Mouse (Mus musculus) megakaryocyte, embryonic 14.5 days (primary cell): ENCODE data around the gene Mad1l1. TPM values are rescaled to one million over a fixed set of nuclear protein-coding genes. Genes with fewer than 3 reads are reported as not detected.
A peak's percentile ranks its signal among the peaks of the same experiment; 100 is the strongest.

Experiments
- H3K27me3 ChIP-seq: replicated peaks from 2 replicates; pipeline ENCODE3; 2012; ENCODE audit warnings: inconsistent platforms
- H3K36me3 ChIP-seq: replicated peaks from 2 replicates; pipeline ENCODE3; 2012; ENCODE audit warnings: low read length, inconsistent platforms, mixed read lengths
- H3K4me1 ChIP-seq: 2 replicates; pipeline ENCODE4 v1.6.1; 2012; ENCODE audit warnings: inconsistent platforms
- H3K4me3 ChIP-seq: replicated peaks from 2 replicates; pipeline ENCODE3; 2012; ENCODE audit warnings: moderate library complexity, mild to moderate bottlenecking, inconsistent platforms
- H3K9me3 ChIP-seq: 2 replicates; pipeline ENCODE4 v1.6.1; 2012; ENCODE audit warnings: inconsistent platforms
- FLI1 ChIP-seq: IDR thresholded peaks from 2 replicates; pipeline ENCODE4 v1.6.1; 2012; ENCODE audit warnings: low read length, inconsistent platforms, mixed read lengths
- GATA1 ChIP-seq: IDR thresholded peaks from 3 replicates; pipeline ENCODE4 v1.6.1; 2012; ENCODE audit warnings: mixed read lengths, low read length, inconsistent platforms, borderline replicate concordance
- polyA plus RNA-seq: library from polyadenylated mRNA; stranded (reverse); fragments of >175 nt; gene quantifications from 2 replicates; pipeline ENCODE4 v1.2.3, GENCODE M21; 2012; ENCODE audit warnings: low replicate concordance; ENCODE audit not compliant: insufficient read depth

The Mad1l1 gene
- polyA plus RNA-seq, 1 experiment, result 10.3 TPM

GRCm38 (mm10) chr5:140151180-140151579 is 170.2 kb downstream of the Mad1l1 start:
- TF ChIP-seq FLI1 (no peak), GATA1 (no peak)
- Histone ChIP-seq H3K36me3 (peaks cover 5% of the 10 kb centered on the region), H3K27me3 (no peaks in the 10 kb centered on the region), H3K4me3 (peak overlapping the region; percentile 8), H3K4me1 (peaks cover 89% of the 10 kb centered on the region), H3K9me3 (peaks cover 10% of the 10 kb centered on the region; the same call in 1 of the 2 replicates)

GRCm38 (mm10) chr5:140150694-140151093 is 170.7 kb downstream of the Mad1l1 start:
- Histone ChIP-seq H3K36me3 (peaks cover 5% of the 10 kb centered on the region), H3K4me1 (peaks cover 88% of the 10 kb centered on the region), H3K4me3 (peak overlapping the region; percentile 8), H3K27me3 (no peaks in the 10 kb centered on the region), H3K9me3 (peaks cover 10% of the 10 kb centered on the region; the same call in 1 of the 2 replicates)
- no peak for TF ChIP-seq GATA1

GRCm38 (mm10) chr5:140150136-140150535 is 171.2 kb downstream of the Mad1l1 start:
- Histone ChIP-seq H3K4me1 (peaks cover 89% of the 10 kb centered on the region), H3K36me3 (peaks cover 5% of the 10 kb centered on the region), H3K27me3 (no peaks in the 10 kb centered on the region), H3K9me3 (peaks cover 10% of the 10 kb centered on the region; the same call in 1 of the 2 replicates), H3K4me3 (peak overlapping the region; percentile 44)
- TF ChIP-seq GATA1 (no peak), FLI1 (no peak)

GRCm38 (mm10) chr5:140149298-140149697 is 172.1 kb downstream of the Mad1l1 start:
- Histone ChIP-seq H3K27me3 (no peaks in the 10 kb centered on the region), H3K4me3 (peak overlapping the region; percentile 78), H3K36me3 (peaks cover 3% of the 10 kb centered on the region), H3K9me3 (peaks cover 3% of the 10 kb centered on the region; the same call in 1 of the 2 replicates), H3K4me1 (peaks cover 96% of the 10 kb centered on the region)
- TF ChIP-seq GATA1, result peak; percentile 69
- no peak for TF ChIP-seq FLI1

- Histone ChIP-seq H3K9me3 (no peaks in the 10 kb centered on the region), H3K27me3 (no peaks in the 10 kb centered on the region), H3K36me3 (peaks cover 24% of the 10 kb centered on the region), H3K4me3 (no peak overlapping the region), H3K4me1 (peaks cover 83% of the 10 kb centered on the region)
- TF ChIP-seq GATA1, result no peak
- TF ChIP-seq FLI1, result no peak
Observed at GRCm38 (mm10) chr5:140143541-140143940, 177.8 kb downstream of the Mad1l1 start.

- H3K4me1 ChIP-seq, result peaks cover 61% of the 10 kb centered on the region
- TF ChIP-seq FLI1 (no peak), GATA1 (no peak)
- no peaks in the 10 kb centered on the region for H3K9me3 ChIP-seq
- H3K4me3 ChIP-seq, result no peak overlapping the region
- peaks cover 39% of the 10 kb centered on the region for H3K36me3 ChIP-seq
- H3K27me3 ChIP-seq, result no peaks in the 10 kb centered on the region
Observed at GRCm38 (mm10) chr5:140141336-140141735, 180.0 kb downstream of the Mad1l1 start.

- Histone ChIP-seq H3K27me3 (no peaks in the 10 kb centered on the region), H3K4me3 (no peak overlapping the region), H3K36me3 (peaks cover 49% of the 10 kb centered on the region), H3K4me1 (peaks cover 60% of the 10 kb centered on the region), H3K9me3 (no peaks in the 10 kb centered on the region)
- TF ChIP-seq GATA1 (no peak), FLI1 (no peak)
Observed at GRCm38 (mm10) chr5:140140214-140140613, 181.1 kb downstream of the Mad1l1 start.

GRCm38 (mm10) chr5:140135734-140136625 is 185.4 kb downstream of the Mad1l1 start:
- TF ChIP-seq GATA1 (no peak), FLI1 (no peak)
- peaks cover 65% of the 10 kb centered on the region for H3K36me3 ChIP-seq
- H3K9me3 ChIP-seq, result no peaks in the 10 kb centered on the region
- peaks cover 28% of the 10 kb centered on the region for H3K4me1 ChIP-seq
- no peaks in the 10 kb centered on the region for H3K27me3 ChIP-seq
- H3K4me3 ChIP-seq, result peak overlapping the region; percentile 44

GRCm38 (mm10) chr5:140134021-140134420 is 187.3 kb downstream of the Mad1l1 start:
- Histone ChIP-seq H3K4me1 (peaks cover 20% of the 10 kb centered on the region), H3K36me3 (peaks cover 71% of the 10 kb centered on the region), H3K27me3 (no peaks in the 10 kb centered on the region), H3K9me3 (no peaks in the 10 kb centered on the region), H3K4me3 (no peak overlapping the region)
- TF ChIP-seq GATA1, result no peak
- TF ChIP-seq FLI1, result no peak

GRCm38 (mm10) chr5:140128414-140128981 is 192.9 kb downstream of the Mad1l1 start:
- Histone ChIP-seq H3K4me3 (no peak overlapping the region), H3K36me3 (peaks cover 56% of the 10 kb centered on the region), H3K4me1 (peaks cover 32% of the 10 kb centered on the region), H3K9me3 (no peaks in the 10 kb centered on the region), H3K27me3 (peaks cover 2% of the 10 kb centered on the region)
- TF ChIP-seq FLI1, result no peak
- no peak for TF ChIP-seq GATA1
